Mouse (Mus musculus): ENCODE measurements around the gene Acadm.

Acadm gene

DNA sequence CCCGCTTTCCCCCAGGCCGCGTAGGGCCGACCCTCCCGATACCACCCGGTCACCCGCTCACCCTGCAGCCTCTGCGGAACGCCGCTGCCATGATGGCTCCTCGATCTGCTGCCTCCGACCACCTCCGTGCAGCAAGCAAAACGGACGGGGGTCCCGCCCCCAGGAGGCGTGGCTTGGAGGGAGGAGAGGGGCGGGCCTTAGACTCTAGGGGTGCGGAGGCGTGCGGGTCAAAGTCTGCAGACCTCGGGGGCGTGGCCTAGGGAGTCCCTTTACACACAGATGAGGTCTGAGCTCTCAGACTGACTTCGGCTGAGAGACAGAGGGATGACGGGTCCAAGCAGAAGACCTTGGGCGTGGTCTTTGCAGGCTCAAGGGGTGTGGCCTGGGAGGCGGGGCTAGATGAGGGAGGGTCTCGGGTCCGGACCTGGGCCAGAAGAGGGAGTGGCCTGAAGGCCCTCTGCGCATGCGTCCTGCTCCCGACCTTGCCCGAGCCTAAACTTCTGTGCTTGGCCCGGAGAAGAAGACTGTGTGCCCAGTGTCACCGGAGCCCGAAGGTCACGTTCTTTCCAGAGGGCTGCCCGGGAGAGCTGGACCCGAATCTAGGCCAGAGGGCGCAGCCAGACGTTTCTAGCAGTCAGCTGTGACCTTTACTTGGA, at the start of gene Acadm:
Gene Acadm, minus strand, starts transcription at position 298 of the 656 bp plus-strand sequence.
- DNase-seq, result peak; percentile 99

DNA sequence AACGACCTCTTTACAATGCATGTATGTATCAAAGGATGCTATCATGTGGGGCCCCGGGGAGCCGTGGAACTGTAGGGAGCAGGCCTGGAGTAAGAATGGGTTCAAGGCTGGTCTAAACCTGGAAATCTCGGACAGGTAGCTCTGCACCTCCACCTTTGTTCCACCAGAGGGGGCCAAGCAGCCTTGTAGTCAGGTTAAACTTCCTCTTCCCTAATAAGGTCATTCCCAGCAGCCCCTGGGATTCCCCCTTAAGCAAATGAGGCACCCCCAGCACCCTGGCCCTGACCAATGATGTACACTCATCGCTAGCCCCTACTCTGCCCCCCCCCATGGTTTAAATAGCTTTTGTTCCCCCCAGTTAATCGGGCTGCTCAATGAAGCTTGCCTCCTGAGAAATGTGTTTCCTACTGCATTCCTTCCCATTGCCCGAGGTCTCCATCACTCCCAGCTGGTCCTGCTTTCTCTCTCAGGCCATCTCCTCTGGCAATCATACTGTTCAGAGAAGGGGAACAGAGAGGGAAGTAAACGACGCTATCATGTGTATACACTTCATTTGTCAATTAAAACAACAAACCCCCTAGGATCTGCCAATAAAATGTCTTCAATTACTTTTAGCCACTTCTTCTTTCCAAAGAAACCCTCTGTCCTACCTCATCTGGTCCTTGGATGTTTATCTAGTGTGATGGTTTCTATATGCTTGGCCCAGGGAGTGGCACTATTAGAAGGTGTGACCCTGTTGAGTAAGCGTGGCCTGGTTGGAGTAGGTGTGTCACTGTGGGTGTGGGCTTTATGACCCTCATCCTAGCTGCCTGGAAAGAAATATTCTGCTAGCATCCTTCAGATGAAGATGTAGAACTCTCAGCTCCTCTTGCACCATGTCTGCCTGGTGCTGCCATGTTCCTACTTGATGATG, 40.3 kb upstream of the Acadm start:
- DNase-seq, result peak; percentile 10 to 30

DNA sequence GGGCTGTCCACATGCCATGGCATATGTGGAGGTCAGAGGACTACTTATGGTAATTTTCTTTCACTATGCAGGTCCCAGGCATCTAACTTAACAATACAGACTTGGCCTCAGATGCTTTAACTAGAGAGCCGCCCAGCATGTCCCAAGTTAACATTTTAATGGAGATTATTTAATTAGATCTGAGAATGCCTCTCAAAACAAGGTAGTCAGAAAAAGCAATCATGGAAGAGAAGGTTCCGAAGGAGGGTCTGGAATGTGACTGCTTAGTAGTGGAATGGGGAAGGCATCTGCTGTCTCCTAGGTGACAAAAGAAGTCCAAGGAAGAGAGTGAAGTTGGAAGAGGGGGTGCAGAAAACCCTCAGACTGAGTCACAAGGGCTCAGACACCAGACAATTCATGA, 36.2 kb upstream of the Acadm start:
- no peak for DNase-seq

DNA sequence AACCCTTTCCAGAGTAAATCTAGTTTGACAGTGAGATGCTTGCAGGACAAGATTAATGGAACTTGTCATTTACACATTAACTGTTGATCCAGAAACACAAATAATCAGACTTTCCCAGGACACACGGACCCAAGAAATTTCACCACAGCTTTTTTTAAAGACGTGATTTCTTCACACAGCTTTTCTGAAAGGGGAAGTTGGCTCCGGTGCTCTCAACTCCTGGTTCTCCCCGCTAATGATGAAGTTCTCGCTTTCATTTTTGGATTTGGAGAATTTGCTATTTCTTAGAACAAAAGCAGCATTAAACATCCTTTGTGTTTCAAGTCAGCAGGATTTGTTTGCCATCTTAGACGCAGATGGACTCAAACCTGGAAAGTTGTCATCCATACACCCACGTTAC, 31.4 kb upstream of the Acadm start:
- DNase-seq, result no peak

DNA sequence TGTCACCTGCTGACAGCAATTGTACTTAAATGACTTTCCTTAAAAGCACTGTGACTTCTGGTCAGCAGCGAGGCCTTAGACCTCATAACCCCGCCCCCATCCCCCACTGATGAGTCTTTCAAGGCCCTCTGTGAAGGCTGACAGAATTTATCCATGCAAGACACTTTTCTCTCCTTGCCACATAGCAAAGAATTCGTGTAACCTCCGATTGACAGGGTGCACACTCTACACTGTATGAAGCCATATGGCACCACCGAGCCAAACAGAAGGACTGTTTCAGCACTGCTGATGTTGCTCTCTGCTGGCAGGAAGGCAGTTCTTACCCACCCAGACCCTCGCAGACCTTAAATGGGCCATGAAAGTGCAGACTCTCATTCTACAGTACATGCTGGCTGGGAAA, 30.6 kb upstream of the Acadm start:
- DNase-seq, result no peak

DNA sequence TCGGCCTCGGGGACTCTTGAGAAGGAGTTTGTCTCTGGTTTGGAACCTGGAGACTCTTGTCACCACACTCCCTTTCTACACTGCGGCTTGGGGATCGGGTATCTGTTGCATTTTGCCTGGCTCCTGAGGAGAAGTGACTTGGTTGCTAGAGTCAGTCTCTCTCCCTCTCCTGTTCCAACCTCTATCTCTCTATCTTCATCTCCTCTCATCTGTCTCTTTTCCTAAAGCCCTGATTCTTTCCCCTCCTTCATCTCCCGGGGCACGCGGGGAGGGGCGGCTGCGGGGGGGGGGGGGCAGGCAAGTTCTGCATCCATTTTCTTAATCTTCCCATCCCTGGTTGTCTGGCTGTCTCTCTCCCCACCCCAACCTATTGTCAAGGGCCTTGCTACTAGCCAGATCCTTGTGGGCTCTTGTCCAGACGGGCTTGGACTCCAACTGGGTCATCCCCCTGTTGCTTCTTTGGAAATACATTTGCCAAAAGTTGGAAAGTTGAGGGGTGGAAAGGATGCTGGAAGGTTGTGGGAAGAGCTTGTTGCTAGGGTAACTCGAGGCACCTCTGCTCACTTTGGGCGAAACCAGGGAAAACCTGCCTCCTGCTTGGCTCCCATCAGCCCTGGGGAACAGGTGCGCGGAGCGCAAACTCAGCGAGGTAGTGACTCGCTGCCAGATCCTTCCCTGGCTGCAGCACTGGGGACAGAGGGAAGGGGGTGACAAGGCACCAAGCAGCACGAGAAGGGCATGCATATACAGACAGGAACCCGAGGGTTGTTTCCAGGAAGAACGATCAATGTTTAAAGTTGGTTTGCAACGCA, 29.7 kb upstream of the Acadm start:
- no peak for DNase-seq

DNA sequence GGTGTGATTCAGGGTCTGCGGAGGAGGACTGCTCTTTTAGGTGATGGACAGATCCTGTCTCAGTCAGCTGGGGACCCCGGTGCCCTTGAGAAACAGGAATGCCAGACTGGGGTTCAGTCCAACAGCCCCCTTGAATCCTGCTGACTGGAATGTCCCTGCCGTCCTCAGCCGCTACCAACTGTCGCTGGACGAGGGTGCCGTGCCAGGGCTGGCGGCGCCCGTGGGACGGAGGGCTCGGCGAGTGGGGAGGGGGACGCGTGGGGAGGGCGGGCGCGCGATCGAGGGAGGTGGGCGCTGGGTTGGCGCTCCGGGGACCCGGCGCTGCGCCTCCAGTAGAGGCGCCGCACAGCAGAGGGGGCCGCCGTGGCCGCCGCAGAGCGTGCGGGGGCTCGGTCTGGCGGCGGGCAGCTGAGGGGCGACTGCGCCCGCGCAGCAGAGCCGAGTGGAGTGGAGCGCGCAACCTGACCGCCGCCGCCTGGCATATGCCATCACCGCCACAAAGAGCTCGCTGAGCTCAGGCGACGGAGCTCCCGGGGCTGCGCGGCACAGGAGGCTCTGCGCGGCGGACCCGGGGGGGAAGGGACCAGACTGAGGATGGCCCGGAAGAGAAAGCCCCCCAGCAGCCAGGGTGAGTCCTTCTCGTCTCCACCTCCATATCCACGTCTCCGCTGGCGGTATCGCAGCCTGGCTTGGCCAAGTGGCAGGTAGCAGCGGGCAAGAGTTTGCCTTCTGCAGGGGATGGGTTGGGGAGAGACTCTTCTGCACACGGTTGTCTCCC, 28.9 kb upstream of the Acadm start, which contains the start of gene Slc44a5:
Gene Slc44a5, plus strand, starts transcription at position 266 of the 778 bp plus-strand sequence.
- DNase-seq, result no peak

DNA sequence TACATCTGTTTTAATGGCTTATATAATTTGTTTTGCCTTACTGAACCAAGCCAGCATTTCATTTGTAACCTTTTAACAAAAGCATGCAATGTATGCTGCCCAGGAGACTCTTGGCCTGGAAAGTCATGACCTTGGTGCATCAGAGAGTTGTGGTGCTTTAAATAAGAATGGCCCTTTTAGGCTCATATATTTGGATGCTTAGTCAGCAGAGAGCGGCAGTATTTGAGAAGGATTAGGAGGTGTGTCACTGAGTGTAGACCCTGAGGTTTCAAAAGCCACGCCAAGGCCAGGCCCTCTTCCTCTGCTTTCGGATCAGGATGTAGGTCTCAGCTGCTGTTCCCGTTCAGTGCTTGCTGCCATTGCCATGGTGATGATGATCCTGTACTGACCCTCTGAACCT, 25.0 kb upstream of the Acadm start:
- no peak for DNase-seq

DNA sequence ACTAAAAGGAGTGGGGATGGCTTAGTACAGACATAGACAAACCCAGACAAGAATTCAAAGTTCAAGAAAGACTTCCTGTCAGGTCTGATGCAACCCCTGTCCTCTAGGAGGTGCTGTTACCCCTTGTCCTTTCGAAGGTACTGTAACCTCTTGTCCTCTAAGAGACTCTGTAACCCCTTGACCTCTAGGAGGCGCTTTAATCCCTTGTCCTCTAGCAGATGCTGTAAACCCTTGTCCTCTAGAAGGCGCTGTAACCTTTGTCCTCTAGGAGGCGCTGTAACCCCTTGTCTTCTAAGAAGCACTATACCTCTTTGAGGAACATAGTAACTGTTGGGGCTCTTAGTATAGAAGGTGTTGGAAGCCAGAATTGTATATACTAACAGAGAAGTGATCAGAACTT, 24.1 kb upstream of the Acadm start:
- DNase-seq, result no peak

GRCm38 (mm10) chr3:153967447-153967846, 23.0 kb upstream of the Acadm start:
- DNase-seq, result no peak

DNA sequence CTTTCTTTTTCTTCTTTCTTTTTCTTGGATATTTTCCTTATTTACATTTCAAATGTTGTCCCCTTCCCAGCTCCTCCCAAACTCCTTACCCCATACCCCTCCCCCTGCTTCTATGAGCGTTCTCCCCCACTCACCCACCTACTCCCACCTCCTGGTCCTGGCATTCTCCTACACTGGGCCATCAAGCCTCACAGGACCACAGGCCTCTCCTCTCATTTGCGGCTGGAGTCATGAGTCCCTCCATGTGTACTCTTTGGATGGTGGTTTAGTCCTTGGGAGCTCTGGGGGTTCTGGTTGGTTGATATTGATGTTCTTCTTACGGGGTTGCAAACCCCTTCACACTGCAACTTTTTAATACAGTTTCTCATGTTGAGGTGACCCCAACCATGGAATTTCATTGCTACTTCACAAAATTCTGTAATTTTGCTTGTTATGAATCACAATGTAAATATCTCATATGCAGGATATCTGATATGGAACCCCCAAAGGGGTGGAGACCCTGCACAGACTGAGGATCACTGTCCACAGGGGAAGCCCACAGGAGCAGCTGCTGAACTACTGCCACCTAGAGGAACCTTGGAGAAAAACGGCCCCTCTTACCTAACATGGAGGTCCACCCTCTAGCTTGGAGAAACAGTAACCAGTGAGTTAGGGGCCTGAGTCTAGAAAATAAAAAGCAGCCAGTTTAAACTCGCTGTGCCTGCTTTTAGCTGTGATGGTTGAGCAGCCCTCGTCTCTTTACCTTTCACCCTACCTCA, 17.4 kb upstream of the Acadm start:
- DNase-seq, result no peak

DNA sequence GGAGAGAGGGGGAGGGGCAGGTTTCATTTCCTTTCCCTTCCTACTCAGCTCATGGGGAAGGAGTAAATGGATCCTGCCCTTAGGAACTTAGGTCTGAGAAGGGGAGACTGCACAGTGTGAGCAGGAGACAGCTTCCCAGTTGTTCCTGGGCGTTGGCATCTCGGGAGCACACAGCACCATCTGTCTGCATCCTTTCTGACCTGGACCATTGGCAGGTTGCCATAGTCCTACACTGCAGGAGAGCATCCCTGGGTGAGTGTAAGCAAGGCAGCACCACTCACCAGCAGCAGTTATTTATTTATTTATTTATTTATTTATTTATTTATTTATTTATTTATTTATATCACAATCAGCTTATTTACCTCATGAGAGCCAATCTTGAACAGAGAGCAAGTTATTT, 16.5 kb upstream of the Acadm start:
- no peak for DNase-seq

GRCm38 (mm10) chr3:153959731-153960207, 15.3 kb upstream of the Acadm start:
- DNase-seq, result no peak

DNA sequence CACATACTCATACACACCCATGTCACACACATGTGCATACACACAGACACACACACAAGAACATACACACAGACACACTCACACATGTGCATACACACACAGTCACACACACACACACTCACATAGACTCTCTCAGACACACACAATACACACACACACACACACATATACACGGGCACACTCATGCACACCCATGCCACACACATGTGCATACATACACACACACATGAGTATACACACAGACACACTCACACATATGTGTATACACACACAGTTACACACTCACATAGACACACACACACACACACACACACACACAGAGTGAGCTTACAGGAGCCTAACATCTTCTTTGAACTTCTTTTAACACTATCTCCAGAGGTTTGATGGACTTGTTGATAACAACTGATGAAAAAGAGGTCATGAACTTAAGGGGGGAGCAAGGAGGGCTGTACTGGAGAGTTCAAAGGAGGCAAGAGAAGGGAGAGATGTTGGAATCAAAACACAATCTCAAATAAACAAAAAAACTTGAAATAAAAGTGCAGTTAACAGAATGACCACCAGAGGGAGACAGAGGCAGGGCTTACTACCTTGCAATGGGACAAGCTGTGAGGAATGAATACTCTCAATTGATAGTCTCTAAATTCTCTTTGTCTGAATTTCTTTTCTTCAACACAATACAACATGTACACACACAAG, 14.8 kb upstream of the Acadm start:
- no peak for DNase-seq

- no peak for DNase-seq
Observed at GRCm38 (mm10) chr3:153957916-153958315, 13.5 kb upstream of the Acadm start.

- no peak for DNase-seq
Observed at GRCm38 (mm10) chr3:153948176-153948575, 3.7 kb upstream of the Acadm start.

- no peak for DNase-seq
Observed at GRCm38 (mm10) chr3:153947271-153947670, 2.8 kb upstream of the Acadm start.

DNA sequence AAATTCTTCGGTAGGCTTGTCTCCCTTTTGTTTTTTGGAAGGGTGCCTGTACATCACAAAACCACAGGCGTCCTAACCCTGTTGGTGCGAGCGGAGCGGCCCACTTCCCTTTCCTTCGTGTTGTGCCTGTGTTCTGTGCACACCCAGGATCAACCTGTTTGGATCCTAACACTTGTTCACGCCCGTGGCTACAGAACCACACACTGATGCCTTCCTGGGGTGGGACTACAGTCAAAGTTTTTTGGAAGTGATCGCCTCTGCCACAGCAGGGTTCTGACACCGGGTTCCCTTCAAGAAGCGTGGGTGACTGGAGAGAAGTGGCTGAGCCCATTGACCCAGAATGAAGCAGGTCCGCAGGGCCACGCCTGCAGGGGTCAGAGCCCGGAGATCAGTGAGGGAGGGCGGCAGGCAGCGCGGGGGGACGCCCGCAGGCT, 514 bp downstream of the Acadm start:
- DNase-seq, result no peak

DNA sequence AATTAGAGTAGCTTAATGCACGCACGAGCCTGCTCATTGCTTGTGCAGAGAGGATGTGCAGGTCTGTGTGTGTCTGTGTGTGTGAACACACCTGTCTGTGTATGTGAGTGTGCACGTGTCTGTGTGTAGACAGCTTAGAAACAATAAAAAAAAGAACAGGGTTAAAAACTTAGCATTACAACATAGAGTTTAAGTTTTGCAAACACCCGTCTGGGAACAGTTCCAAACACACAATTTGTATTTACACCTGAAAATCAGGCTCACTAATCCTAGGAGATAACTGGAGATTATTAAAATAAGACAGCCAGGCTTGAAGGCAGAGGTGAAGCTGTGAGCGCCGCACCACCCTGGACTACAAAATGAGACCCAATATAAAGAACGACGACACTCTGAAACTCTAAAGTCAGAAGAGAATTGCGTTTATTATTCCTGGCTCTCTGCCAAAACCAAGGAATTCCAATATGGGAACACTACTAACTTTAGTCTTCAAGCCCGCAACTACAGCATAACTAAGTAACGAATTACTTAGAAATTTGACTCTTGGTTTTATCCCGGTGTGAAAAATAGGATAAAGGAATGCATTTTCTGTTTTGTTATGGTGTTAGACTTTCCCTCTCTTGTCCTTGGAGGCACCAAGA, 1.3 kb downstream of the Acadm start:
- DNase-seq, result no peak

DNA sequence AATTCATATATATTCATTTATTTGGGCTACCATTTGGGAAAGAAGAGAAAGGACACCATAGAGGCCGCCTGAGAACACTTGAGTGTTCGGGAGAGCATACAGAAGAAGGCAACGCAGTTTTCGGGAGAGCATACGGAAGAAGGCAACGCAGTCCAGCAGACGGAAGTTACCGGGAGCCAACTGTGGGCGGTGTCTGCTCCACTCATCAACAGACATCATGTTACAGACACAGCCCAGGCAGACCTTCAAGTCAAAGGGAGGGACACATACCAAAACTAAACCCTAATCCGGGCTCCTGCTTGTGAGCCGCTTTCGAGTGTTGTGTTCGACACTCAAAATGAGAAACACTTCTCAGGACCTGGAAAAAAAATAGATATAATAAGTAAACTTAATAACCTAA, 2.8 kb downstream of the Acadm start:
- DNase-seq, result no peak
